Mouse (Mus musculus): ENCODE results near the gene Auts2.

Gene Auts2

GRCm38 (mm10) chr5:131733324-131733660 is 809.9 kb downstream of the Auts2 start:
- DNase-seq (ENCODE audit: low spot score in 2 of 2) = no peak

- no peak for DNase-seq (ENCODE audit: low spot score in 2 of 2)
Measured at GRCm38 (mm10) chr5:131732631-131733323, 810.4 kb downstream of the Auts2 start.

DNA sequence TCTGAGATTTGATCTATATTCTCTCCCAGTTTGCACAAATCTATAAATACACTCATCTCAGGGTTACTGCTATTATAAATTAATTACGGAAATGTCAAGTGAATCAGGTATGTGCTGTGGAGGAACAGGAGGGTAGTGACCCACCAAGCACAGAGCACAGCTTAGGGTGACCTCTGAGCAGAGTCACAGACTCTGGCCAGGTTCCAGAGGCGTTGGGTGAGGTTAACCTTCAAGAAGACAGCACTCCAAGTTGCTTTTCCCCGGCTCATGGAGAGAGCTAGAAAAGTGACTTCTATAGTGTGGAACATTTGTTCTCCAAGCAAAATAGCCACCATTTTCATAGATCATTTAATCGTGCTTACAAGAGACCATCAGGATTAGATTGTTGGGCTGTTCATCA is 813.7 kb downstream of the Auts2 start:
- no peak for DNase-seq (ENCODE audit: low spot score in 2 of 2)

- DNase-seq (ENCODE audit: low spot score in 2 of 2) = no peak
Measured at GRCm38 (mm10) chr5:131727909-131728308, 815.2 kb downstream of the Auts2 start.

DNA sequence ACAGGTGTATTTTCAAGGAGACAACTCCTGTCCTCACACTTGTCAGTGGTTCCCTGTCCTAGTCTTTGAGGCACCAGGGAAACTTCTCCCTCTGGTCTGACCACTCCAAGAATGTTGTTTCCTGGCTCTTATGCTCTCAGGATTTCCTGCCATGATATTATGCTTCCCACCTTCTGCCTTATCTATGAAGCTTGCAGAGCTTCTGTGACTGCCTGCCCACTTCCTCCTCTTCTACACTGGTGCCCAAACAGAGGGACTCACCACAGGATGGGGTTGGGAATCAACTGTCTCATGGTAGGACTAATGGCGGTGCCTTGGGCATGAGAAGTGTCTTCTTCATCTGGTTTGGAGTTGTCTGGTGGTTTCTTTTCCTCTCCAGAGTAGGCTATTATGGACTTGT is 818.6 kb downstream of the Auts2 start:
- no peak for DNase-seq (ENCODE audit: low spot score in 2 of 2)

DNA sequence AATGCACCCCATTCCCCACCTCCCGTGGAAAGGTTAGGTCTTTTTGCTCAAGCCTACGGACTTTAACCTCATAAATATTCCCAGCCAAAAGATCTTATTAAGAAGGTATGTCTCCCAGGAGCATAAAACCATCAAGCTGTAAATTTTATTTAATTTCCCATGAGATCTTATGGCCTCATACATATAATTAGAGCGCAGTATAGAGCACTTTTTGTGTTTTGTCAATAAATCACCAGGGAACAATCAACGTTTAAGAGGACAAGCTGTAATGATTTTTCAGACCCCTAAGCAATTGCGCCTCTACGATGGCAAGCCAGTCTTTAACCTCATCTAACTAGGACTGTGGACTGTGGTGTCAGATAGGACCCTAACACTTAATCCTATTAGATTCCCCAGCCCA is 820.4 kb downstream of the Auts2 start:
- DNase-seq (ENCODE audit: low spot score in 2 of 2) = no peak

DNA sequence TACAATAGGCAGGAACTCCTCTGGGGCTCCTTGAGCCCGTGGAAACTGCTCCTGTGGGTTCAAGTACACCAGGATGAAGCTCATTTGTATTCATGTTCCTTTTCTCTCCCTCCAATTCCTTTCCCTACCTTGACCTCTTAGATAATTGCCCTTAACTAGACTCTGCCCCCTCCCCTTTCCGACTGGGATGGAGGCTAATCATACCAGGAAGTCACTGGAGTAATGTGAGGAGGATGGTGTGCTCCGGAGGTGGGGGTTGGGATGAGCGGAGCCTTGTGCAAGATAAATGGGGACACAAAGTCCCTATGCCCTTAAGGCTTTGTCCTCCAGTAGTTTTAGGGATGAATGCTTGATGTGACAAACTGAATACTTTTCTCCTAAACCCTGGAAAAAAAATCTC is 820.8 kb downstream of the Auts2 start:
- no peak for DNase-seq (ENCODE audit: low spot score in 2 of 2)

- no peak for DNase-seq (ENCODE audit: low spot score in 2 of 2)
Measured at GRCm38 (mm10) chr5:131718013-131718412, 825.1 kb downstream of the Auts2 start.

- no peak for DNase-seq (ENCODE audit: low spot score in 2 of 2)
Measured at GRCm38 (mm10) chr5:131717359-131717965, 825.7 kb downstream of the Auts2 start.

DNA sequence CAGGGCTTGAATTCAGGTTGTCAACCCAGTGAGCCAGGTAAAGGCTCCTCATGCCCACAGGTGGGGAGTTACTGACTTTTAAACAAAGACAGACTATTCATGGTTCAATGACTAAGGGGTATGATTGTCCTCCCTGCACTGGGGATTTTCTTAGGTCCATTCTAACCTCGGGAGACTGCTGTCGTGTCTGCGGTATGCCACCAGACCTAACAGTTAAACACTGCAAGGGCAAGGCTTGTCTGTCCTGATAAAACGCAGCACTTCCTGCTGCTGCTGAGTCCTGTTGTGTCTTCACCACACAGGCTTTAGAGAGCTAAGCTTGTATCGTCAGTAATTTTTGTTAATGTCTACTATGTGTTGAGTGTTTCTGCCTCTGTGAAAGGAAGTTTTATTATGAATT is 828.2 kb downstream of the Auts2 start:
- DNase-seq (ENCODE audit: low spot score in 2 of 2) = no peak

DNA sequence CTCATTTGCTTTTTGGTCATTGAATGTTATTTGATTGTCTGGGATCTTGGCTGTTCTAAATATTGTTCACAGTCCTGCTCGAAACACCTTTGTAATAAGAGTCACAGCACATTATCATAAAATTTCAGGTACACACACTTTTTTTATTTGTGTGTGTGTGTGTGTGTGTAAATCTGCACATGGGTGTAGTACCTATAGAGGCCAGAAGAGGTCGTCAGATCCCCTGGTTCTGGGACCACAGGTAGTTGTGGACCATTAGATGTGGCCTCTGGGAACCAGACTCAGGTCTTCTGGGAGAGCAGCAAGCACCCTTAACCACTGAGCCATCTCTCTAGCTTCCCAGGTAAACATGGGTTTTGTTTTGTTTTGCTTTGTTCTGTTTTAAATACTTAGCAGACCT is 830.7 kb downstream of the Auts2 start:
- DNase-seq (ENCODE audit: low spot score in 2 of 2) = no peak

GRCm38 (mm10) chr5:131711474-131712129 is 831.5 kb downstream of the Auts2 start:
- no peak for DNase-seq (ENCODE audit: low spot score in 2 of 2)

GRCm38 (mm10) chr5:131710735-131711473 is 832.2 kb downstream of the Auts2 start:
- no peak for DNase-seq (ENCODE audit: low spot score in 2 of 2)

GRCm38 (mm10) chr5:131707471-131707870 is 835.7 kb downstream of the Auts2 start:
- DNase-seq (ENCODE audit: low spot score in 2 of 2) = no peak

- no peak for DNase-seq (ENCODE audit: low spot score in 2 of 2)
Measured at GRCm38 (mm10) chr5:131703729-131704128, 839.4 kb downstream of the Auts2 start.

- DNase-seq (ENCODE audit: low spot score in 2 of 2) = no peak
Measured at GRCm38 (mm10) chr5:131702840-131703392, 840.2 kb downstream of the Auts2 start.

DNA sequence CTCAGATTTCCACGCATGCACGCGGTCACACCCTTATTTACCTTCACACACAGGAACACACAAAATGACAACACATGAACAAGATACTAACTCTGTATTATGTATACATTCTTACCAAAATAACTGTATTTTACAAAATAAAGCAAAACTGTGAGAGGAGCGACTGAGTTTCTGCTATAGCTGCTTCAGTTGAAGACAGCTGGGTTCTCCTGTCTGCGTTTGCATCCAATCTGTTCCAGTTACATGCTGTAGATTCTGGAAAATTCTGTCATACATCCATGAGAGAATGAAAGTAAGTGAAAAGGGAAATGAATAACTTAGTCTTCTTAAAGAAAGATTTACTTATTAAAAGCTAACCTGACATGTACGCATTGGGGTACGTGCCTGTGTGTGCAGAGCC is 844.2 kb downstream of the Auts2 start:
- DNase-seq (ENCODE audit: low spot score in 2 of 2) = no peak

GRCm38 (mm10) chr5:131690781-131691180 is 852.4 kb downstream of the Auts2 start:
- DNase-seq (ENCODE audit: low spot score in 2 of 2) = no peak

GRCm38 (mm10) chr5:131686956-131687618 is 856.1 kb downstream of the Auts2 start:
- no peak for DNase-seq (ENCODE audit: low spot score in 2 of 2)

- DNase-seq (ENCODE audit: low spot score in 2 of 2) = no peak
Measured at GRCm38 (mm10) chr5:131680127-131680845, 862.9 kb downstream of the Auts2 start.

DNA sequence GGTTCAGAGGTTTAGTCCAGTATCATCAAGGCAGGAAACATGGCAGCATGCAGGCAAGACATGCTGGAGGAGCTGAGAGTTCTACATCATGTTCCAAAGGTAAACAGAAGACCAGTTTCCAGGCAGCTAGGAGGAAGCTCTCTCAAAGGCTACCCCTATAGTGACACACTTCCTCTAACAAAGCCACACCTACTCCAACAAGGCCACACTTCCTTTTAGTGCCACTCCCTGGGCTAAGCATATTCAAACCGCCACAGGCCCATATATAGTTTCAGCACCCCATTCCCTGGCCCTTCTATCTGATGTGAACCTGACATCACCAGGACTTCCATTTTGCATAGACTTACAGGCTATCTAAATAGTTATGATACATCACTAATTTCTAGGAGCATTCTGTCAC is 863.6 kb downstream of the Auts2 start:
- DNase-seq (ENCODE audit: low spot score in 2 of 2) = no peak
